Mouse (Mus musculus) midbrain, embryonic 16.5 days (tissue): ENCODE results near the gene Ginm1. TPM values are rescaled to one million over a fixed set of nuclear protein-coding genes. Genes with fewer than 3 reads are reported as not detected.

Experiments used
- ATAC-seq: fragments of 200-750 bp; cut with Nextera tagmentation; 2 replicates; pipeline ENCODE4 v1.8.0; 2017; ENCODE audit warnings: moderate TSS enrichment
- H3K27ac ChIP-seq: fragments of 300-500 bp; sonication (generic); 2 replicates; pipeline ENCODE4 v1.5.1; 2014; ENCODE audit warnings: mild to moderate bottlenecking, low read length, mixed read lengths
- H3K27me3 ChIP-seq: fragments of 300-500 bp; sonication (generic); 2 replicates; pipeline ENCODE4 v1.6.1; 2014; ENCODE audit warnings: low read depth, low read length, mixed read lengths; ENCODE audit not compliant: control insufficient read depth, insufficient read depth
- H3K36me3 ChIP-seq: fragments of 300-500 bp; sonication (generic); 2 replicates; pipeline ENCODE4 v1.6.1; 2014; ENCODE audit warnings: mild to moderate bottlenecking, low read length, moderate library complexity, mixed read lengths; ENCODE audit not compliant: control insufficient read depth, insufficient read depth
- H3K4me1 ChIP-seq: fragments of 300-500 bp; sonication (generic); 2 replicates; pipeline ENCODE4 v1.6.1; 2014; ENCODE audit warnings: mild to moderate bottlenecking, low read length, mixed read lengths; ENCODE audit not compliant: control insufficient read depth, insufficient read depth
- H3K4me2 ChIP-seq: fragments of 300-500 bp; sonication (generic); 2 replicates; pipeline ENCODE4 v1.6.1; 2014; ENCODE audit warnings: mild to moderate bottlenecking, low read length, mixed read lengths
- H3K4me3 ChIP-seq: fragments of 300-500 bp; sonication (generic); 2 replicates; pipeline ENCODE4 v1.5.1; 2014; ENCODE audit warnings: low read depth, mild to moderate bottlenecking, low read length, moderate library complexity, mixed read lengths
- H3K9ac ChIP-seq: fragments of 300-500 bp; sonication (generic); 2 replicates; pipeline ENCODE4 v1.6.1; 2014; ENCODE audit warnings: low read depth, low read length, mixed read lengths
- H3K9me3 ChIP-seq: fragments of 300-500 bp; sonication (generic); replicated peaks from 2 replicates; pipeline ENCODE4 v1.6.1; 2014; ENCODE audit warnings: mild to moderate bottlenecking, low read length, mixed read lengths; ENCODE audit not compliant: control insufficient read depth, poor library complexity, severe bottlenecking
- WGBS: fragments of 180-500 bp; shearing (Covaris S2); extraction: QIAGEN DNeasy Blood & Tissue Kit; methylation state at CpG from one replicate; pipeline ENCODE4 v1.1.7; 2014; 5-methylcytosine and 5-hydroxymethylcytosine counted together
- polyA plus RNA-seq: library from polyadenylated mRNA; unstranded; fragments of >200 nt; fragmentation: Nextera tagmentation; extraction: Ambion mirVana; gene quantifications from 2 replicates; pipeline ENCODE4 v1.2.1, GENCODE M21; 2015

Gene Ginm1
- polyA plus RNA-seq, 1 experiment from 2014 or later, result 49.5 TPM

GRCm38 (mm10) chr10:7834671-7835225 is 42.1 kb upstream of the Ginm1 start:
- no peaks in the 10 kb centered on the region for H3K4me1 ChIP-seq
- H3K27ac ChIP-seq, result no peak overlapping the region
- ATAC-seq, result no peak
- H3K9ac ChIP-seq, result no peak overlapping the region
- no peaks in the 10 kb centered on the region for H3K9me3 ChIP-seq
- no peak overlapping the region for H3K4me3 ChIP-seq
- no peaks in the 10 kb centered on the region for H3K36me3 ChIP-seq
- H3K27me3 ChIP-seq, result no peaks in the 10 kb centered on the region
- no peak overlapping the region for H3K4me2 ChIP-seq
- WGBS, result 76% methylated on average over 10 of the region's 10 CpGs

- no peak for ATAC-seq
- Histone ChIP-seq H3K4me1 (no peaks in the 10 kb centered on the region), H3K4me3 (no peak overlapping the region), H3K27ac (no peak overlapping the region), H3K9me3 (no peaks in the 10 kb centered on the region), H3K9ac (no peak overlapping the region), H3K36me3 (no peaks in the 10 kb centered on the region), H3K4me2 (no peak overlapping the region), H3K27me3 (no peaks in the 10 kb centered on the region)
- WGBS, result 82% methylated on average over 9 of the region's 9 CpGs
Observed at GRCm38 (mm10) chr10:7833377-7834165, 40.9 kb upstream of the Ginm1 start.

GRCm38 (mm10) chr10:7832171-7832676 is 39.6 kb upstream of the Ginm1 start, which contains the start of gene Zc3h12d:
TSS of gene Zc3h12d (plus strand) at chr10:7832470.
- H3K4me1 ChIP-seq, result no peaks in the 10 kb centered on the region
- 5% methylated on average over 15 of the region's 15 CpGs for WGBS
- no peak for ATAC-seq
- H3K4me2 ChIP-seq, result peak within 1 kb of the TSS; percentile 14; the same call in 1 of the 2 replicates
- H3K4me3 ChIP-seq, result no peak within 1 kb of the TSS
- H3K27me3 ChIP-seq, result no peaks in the 10 kb centered on the region
- no peak within 1 kb of the TSS for H3K27ac ChIP-seq
- no peaks in the 10 kb centered on the region for H3K36me3 ChIP-seq
- H3K9ac ChIP-seq, result no peak within 1 kb of the TSS
- no peaks in the 10 kb centered on the region for H3K9me3 ChIP-seq

- no peak overlapping the region for H3K9ac ChIP-seq
- H3K9me3 ChIP-seq, result no peaks in the 10 kb centered on the region
- no peaks in the 10 kb centered on the region for H3K27me3 ChIP-seq
- H3K36me3 ChIP-seq, result peaks cover 3% of the 10 kb centered on the region; the same call in 1 of the 2 replicates
- H3K4me3 ChIP-seq, result no peak overlapping the region
- 92% methylated on average over 9 of the region's 9 CpGs for WGBS
- ATAC-seq, result no peak
- no peak overlapping the region for H3K4me2 ChIP-seq
- H3K4me1 ChIP-seq, result no peaks in the 10 kb centered on the region
- no peak overlapping the region for H3K27ac ChIP-seq
Observed at GRCm38 (mm10) chr10:7826106-7826505, 33.5 kb upstream of the Ginm1 start.

- Histone ChIP-seq H3K4me2 (no peak overlapping the region), H3K9me3 (no peaks in the 10 kb centered on the region), H3K9ac (no peak overlapping the region), H3K4me1 (no peaks in the 10 kb centered on the region), H3K27me3 (no peaks in the 10 kb centered on the region), H3K36me3 (peaks cover 6% of the 10 kb centered on the region; the same call in 1 of the 2 replicates), H3K4me3 (no peak overlapping the region), H3K27ac (no peak overlapping the region)
- ATAC-seq, result no peak
- WGBS, result 88% methylated on average over 4 of the region's 4 CpGs
Observed at GRCm38 (mm10) chr10:7825281-7825665, 32.6 kb upstream of the Ginm1 start.

- Histone ChIP-seq H3K27me3 (no peaks in the 10 kb centered on the region), H3K9me3 (no peaks in the 10 kb centered on the region)
- ATAC-seq, result no peak
Observed at GRCm38 (mm10) chr10:7824663-7825280, 32.1 kb upstream of the Ginm1 start.

GRCm38 (mm10) chr10:7821981-7822380 is 29.4 kb upstream of the Ginm1 start:
- H3K9me3 ChIP-seq, result no peaks in the 10 kb centered on the region
- peaks cover 11% of the 10 kb centered on the region for H3K36me3 ChIP-seq
- ATAC-seq, result no peak
- no peak overlapping the region for H3K27ac ChIP-seq
- no peak overlapping the region for H3K9ac ChIP-seq
- no peaks in the 10 kb centered on the region for H3K27me3 ChIP-seq
- WGBS, result 97% methylated on average over 12 of the region's 12 CpGs
- no peak overlapping the region for H3K4me2 ChIP-seq
- H3K4me3 ChIP-seq, result no peak overlapping the region
- H3K4me1 ChIP-seq, result no peaks in the 10 kb centered on the region

More at GRCm38 (mm10) chr10:7824663-7825280, 32.1 kb upstream of the Ginm1 start:
- H3K4me1 ChIP-seq, result no peaks in the 10 kb centered on the region
- no peak overlapping the region for H3K27ac ChIP-seq
- H3K4me2 ChIP-seq, result no peak overlapping the region
- H3K36me3 ChIP-seq, result peaks cover 6% of the 10 kb centered on the region; the same call in 1 of the 2 replicates
- WGBS, result 88% methylated on average over 9 of the region's 9 CpGs
- no peak overlapping the region for H3K9ac ChIP-seq
- no peak overlapping the region for H3K4me3 ChIP-seq

- Histone ChIP-seq H3K9ac (no peak overlapping the region), H3K4me2 (no peak overlapping the region), H3K4me1 (no peaks in the 10 kb centered on the region), H3K9me3 (no peaks in the 10 kb centered on the region), H3K36me3 (peaks cover 15% of the 10 kb centered on the region), H3K4me3 (no peak overlapping the region), H3K27me3 (no peaks in the 10 kb centered on the region), H3K27ac (no peak overlapping the region)
- no peak for ATAC-seq
- WGBS, result 97% methylated on average over 5 of the region's 5 CpGs
Observed at GRCm38 (mm10) chr10:7820171-7820570, 27.5 kb upstream of the Ginm1 start.

- peaks cover 16% of the 10 kb centered on the region for H3K36me3 ChIP-seq
- H3K27ac ChIP-seq, result no peak overlapping the region
- no peak overlapping the region for H3K9ac ChIP-seq
- H3K9me3 ChIP-seq, result no peaks in the 10 kb centered on the region
- no peaks in the 10 kb centered on the region for H3K4me1 ChIP-seq
- no peak for ATAC-seq
- no peak overlapping the region for H3K4me2 ChIP-seq
- 98% methylated on average over 4 of the region's 4 CpGs for WGBS
- no peak overlapping the region for H3K4me3 ChIP-seq
- H3K27me3 ChIP-seq, result no peaks in the 10 kb centered on the region
Observed at GRCm38 (mm10) chr10:7819603-7820002, 27.0 kb upstream of the Ginm1 start.
